Mouse (Mus musculus) lung, adult 2 months (tissue): ENCODE measurements around the gene Ntn4. TPM values are rescaled to one million over a fixed set of nuclear protein-coding genes. Genes with fewer than 3 reads are reported as not detected.
A peak's percentile ranks its signal among the peaks of the same experiment; 100 is the strongest.

Experiments
- DNase-seq: peaks from one replicate; pipeline ENCODE4 v3.0.0; 2022
- H3K4me1 ChIP-seq: fragments of 200-500 bp; 2 replicates; pipeline ENCODE4 v1.6.1; 2011; ENCODE audit warnings: low read length; ENCODE audit not compliant: control insufficient read depth, insufficient read depth
- H3K4me3 ChIP-seq: fragments of 200-500 bp; replicated peaks from 2 replicates; pipeline ENCODE3; 2011; ENCODE audit warnings: low read depth, mild to moderate bottlenecking, control low read depth, low read length; ENCODE audit errors: extremely low read depth
- CTCF ChIP-seq: fragments of 200-500 bp; IDR thresholded peaks from 2 replicates; pipeline ENCODE4 v1.5.1; 2011; ENCODE audit warnings: mild to moderate bottlenecking, low read length, control low read depth; ENCODE audit not compliant: insufficient read depth
- POLR2A ChIP-seq: fragments of 200-500 bp; IDR thresholded peaks from 2 replicates; pipeline ENCODE4 v1.6.1; 2011; ENCODE audit warnings: low read depth, mild to moderate bottlenecking, control low read depth, low read length, borderline replicate concordance; ENCODE audit errors: extremely low read depth
- WGBS: fragments of 180-500 bp; shearing (Covaris S2); methylation state at CpG from one replicate; pipeline ENCODE4 v1.1.7; 2018; 5-methylcytosine and 5-hydroxymethylcytosine counted together
- polyA plus RNA-seq: library from polyadenylated mRNA; depleted of rRNA; stranded (reverse); fragments of >200 nt; gene quantifications from 2 replicates; pipeline ENCODE4 v1.2.3, GENCODE M21; 2012

The Ntn4 gene
- polyA plus RNA-seq, 1 experiment = 46.6 TPM

DNA sequence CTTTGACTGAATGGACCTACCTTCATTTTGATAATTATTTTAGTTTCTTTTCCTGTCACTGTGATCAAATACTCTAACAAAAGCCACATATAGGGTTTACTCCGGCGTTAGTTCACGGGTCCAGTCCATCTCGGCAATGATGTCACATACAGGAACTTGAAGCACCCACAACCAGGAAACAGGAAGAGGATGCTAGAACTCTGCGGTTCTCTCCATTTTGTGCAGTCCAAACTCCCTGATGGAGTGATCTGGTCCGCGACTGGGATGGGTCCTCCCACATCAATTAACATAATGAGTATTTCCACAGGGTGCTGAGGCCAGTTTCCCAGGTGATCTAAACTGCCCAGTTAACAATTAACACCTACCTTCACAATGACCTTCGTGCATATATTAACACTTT, 69.1 kb downstream of the Ntn4 start:
- DNase-seq = no peak
- TF ChIP-seq POLR2A = no peak
- no peak for TF ChIP-seq CTCF
- Histone ChIP-seq H3K4me1 (0 out of 2 replicates have a peak, but pooled peaks cover 2% of the 10 kb centered on the region), H3K4me3 (no peak overlapping the region)
- WGBS = 77% methylated on average over 8 of the region's 8 CpGs

DNA sequence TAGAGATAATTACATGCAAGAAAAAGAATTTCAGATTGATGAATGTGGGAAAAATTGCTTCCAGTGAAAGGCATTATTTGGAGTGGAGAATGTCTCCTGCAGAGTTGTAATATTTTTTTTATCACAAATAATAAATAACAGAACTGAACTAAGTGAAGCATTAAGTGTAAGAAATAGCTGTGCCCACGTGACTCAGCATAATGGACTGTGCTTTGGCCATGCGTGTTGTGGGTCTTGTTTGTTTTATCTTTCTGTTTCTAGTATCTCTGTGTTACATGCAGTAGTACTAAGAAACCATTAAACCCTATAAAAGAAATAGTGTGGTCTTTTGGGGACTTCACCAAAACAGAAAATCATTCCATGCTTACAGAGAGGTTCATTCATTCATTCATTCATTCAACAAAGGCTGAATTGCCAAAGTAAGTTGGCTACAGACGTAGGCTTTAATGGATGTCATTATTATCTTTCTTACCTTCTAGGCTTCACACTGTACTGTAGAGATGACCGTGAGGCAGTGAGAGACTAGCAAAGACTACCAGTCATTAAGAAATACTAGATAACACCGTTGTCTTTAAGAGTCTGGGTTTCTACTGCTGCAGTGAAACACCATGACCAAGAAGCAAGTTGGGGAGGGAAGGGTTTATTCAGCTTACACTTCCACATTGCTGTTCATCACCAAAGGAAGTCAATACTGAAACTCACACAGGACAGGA, 81.3 kb downstream of the Ntn4 start:
- no peak for DNase-seq
- no peak for TF ChIP-seq POLR2A
- TF ChIP-seq CTCF = no peak
- Histone ChIP-seq H3K4me1 (peaks cover 6% of the 10 kb centered on the region), H3K4me3 (no peak overlapping the region)
- 86% methylated on average over 5 of the region's 5 CpGs for WGBS

DNA sequence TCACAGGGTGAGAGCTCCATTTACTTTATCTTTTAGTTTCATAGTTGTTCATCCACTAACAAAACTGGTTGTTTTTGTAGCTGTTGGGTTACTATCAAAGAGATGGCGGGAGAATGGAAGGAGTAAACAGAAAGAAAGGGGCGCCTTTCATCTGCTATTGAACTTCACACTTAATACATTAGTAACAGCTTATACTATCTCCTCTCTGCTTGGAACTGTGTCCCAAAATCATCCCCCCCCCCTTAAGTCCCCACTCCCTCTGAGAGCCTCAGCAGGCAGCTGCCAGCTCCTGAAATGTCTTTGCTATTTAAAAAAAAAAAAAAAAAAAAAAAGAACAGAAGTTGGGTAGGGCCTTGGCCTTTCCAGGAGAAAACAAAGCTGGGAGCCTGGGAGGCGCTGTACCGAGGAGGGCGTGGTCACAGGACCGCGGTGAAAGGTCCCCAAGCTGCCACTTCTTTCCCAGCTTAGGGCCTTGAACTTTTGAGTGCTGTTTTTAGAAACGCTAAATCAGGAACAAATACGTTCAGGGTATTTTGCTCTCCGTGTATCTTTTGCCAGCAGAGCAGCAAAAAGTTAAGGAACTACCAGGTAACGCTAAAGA, 83.6 kb downstream of the Ntn4 start:
- TF ChIP-seq CTCF (no peak), POLR2A (no peak)
- H3K4me1 ChIP-seq = peaks cover 6% of the 10 kb centered on the region
- peak; percentile 30 for DNase-seq
- 19% methylated on average over 11 of the region's 11 CpGs for WGBS
- no peak overlapping the region for H3K4me3 ChIP-seq

DNA sequence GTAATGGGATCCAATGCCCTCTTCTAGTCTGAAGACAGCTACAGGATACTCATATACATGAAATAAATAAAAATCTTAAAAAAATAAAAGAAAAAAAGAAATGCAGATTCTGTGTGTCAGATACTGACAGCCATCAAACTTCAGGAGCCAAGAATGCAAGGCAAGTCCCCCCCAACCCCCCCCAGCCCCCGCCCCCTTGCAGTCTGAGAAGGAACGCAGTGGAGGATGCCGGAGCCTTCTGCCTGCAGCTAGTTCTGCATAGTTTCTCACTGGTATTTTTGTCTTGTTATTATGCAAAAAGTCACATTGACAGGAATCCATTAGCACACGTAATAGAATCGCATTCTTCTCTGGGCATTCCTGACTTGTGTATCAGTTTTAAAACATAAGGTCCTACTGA, 87.7 kb downstream of the Ntn4 start:
- 73% methylated on average over 5 of the region's 5 CpGs for WGBS
- Histone ChIP-seq H3K4me1 (peaks cover 4% of the 10 kb centered on the region), H3K4me3 (no peak overlapping the region)
- TF ChIP-seq CTCF = no peak
- no peak for DNase-seq

DNA sequence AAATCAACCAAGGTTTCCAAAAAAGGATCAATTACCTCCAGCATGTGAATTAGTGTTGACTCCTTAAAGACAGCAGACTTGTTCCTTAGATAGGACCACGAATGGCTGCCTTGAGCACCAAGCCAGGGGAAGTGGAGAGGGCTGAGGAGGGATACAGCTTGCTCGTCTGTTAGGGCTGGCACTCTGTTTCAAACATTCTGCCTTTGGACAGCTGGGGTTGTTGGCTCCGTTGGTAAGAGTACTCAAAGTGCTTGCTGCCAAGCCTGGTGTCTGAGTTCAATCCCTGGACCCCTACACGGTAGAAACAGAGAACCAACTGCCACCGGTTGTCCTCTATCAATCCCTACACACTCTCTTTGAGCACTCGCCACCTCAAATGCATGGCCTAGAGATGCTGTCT, 90.0 kb downstream of the Ntn4 start:
- Histone ChIP-seq H3K4me3 (no peak overlapping the region), H3K4me1 (no peaks in the 10 kb centered on the region)
- TF ChIP-seq POLR2A (no peak), CTCF (no peak)
- 68% methylated on average over 6 of the region's 6 CpGs for WGBS
- no peak for DNase-seq

DNA sequence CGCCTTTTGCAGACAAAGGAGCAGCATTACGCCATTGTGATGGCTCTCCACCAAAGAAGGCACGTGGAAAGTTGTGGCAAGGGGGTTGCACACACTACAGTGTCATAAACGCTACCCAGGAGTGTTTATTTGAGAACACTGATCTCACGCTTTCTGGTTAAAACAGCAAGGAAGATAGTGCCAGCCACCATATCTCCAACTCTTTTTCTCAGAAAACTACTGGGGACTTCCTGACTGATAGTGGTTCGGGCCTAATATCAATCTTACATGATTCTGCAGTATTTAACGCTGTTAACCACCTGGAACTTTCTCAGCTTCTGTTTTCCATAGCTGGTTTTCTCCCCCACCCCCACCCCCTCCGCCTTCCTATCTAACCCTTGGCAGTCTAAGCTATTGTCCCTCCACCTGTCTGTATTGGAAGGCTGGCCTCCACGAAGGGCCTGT, 90.8 kb downstream of the Ntn4 start:
- TF ChIP-seq POLR2A (no peak), CTCF (no peak)
- WGBS = 83% methylated on average over 9 of the region's 9 CpGs
- Histone ChIP-seq H3K4me3 (no peak overlapping the region), H3K4me1 (no peaks in the 10 kb centered on the region)
- no peak for DNase-seq

DNA sequence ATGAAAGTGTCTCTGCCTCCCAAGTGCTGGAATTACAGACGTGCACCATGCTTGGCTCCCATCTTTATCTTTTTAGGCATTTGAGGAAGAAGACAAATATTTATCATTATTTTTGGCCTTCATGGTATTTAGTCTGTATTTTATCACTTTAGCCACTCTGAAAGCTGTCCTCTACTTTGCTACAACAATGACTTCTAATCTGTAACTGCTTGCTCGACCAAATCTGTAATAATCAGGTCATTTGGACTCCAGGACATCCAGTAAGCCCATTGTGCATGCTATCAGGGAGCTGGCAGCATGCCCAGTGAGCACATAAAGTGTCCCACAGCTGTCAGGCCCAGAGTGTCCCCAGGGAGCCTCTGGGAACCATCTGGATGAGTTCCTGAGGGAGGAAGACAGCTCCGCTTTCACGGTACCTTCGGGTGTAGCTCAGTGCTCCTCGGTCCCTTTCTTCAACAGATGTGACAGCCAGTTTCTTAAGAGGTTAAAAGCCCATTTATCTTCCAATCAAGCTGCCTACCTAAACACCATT, 95.7 kb downstream of the Ntn4 start:
- TF ChIP-seq POLR2A = no peak
- no peak for TF ChIP-seq CTCF
- H3K4me1 ChIP-seq = no peaks in the 10 kb centered on the region
- 40% methylated on average over 6 of the region's 6 CpGs for WGBS
- no peak overlapping the region for H3K4me3 ChIP-seq
- DNase-seq = no peak

DNA sequence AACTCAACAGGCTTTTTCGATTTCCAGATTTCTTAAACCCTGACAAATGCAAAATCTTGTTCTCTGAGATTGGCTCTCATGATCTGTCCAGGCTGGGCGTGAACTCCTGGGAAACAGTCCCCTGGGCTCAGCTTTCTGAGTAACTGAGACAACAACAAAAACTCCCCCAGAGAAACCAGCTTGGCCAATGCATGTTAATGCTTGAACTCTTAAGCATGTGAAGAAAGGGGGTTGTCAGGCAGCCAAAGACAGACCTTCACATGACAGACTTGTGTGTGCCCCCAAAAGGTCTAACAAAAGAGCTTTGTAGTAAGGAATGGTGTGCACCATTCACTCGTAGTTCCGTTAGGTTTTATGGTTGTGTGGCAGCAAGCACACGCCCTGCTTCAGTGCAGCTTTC, 96.6 kb downstream of the Ntn4 start:
- WGBS = 82% methylated on average over 5 of the region's 5 CpGs
- H3K4me1 ChIP-seq = no peaks in the 10 kb centered on the region
- no peak for TF ChIP-seq CTCF
- no peak for TF ChIP-seq POLR2A
- DNase-seq = no peak
- no peak overlapping the region for H3K4me3 ChIP-seq

DNA sequence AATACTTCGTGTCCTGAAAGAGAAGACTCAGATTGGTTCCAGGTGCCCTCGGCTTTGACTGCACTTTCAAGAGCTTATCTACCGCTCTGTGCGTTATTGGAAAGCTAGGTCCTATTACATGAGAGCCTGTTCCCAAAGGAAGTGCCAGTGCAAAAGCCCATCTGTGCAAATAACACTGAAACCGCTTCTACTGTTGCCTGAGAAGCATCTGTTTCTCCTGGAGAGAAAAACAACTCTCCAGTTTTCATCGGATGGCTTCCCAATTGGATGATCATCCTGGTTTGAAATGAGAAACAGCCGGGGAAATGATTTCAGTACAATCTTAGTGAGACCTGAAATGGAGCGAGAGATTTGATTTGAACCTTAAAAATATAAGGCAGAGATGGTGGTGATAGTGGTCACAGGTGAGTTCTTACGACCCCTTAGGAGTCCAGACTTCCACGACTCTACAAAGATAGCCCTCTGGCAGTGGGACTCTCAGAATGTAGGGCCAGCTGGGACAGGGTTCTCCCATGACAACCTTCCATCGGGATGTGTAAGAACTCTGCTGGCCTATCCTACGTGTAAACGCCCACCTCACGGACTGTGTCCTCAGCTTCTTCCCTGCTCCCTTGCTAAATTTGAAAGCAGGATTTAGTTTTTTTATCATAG, 101.1 kb downstream of the Ntn4 start:
- no peak for DNase-seq
- no peak for TF ChIP-seq POLR2A
- TF ChIP-seq CTCF = no peak

More for the DNA sequence above, 101.1 kb downstream of the Ntn4 start:
- WGBS = 68% methylated on average over 14 of the region's 14 CpGs
- H3K4me1 ChIP-seq = peaks cover 3% of the 10 kb centered on the region; the same call in 1 of the 2 replicates
- no peak overlapping the region for H3K4me3 ChIP-seq
